In genomic region chr15:96693688-96694087, GRCm38 (mm10) we compare ENCODE assay signal across 11 mouse cellular contexts. TPM values are rescaled to one million over a fixed set of nuclear protein-coding genes. Genes with fewer than 3 reads are reported as not detected.
A peak's percentile ranks its signal among the peaks of the same experiment; 100 is the strongest.
DNase-seq lines count a peak whose midpoint lies in the region; ATAC-seq lines count a peak whose summit lies in the region.
"Had no signal": no experiment of that assay in that cellular context is flagged by ENCODE, and none has a peak within 500 bp of the region (broad histone marks: within the 10 kb centered on the region; RNA-seq: fewer than 3 reads in every experiment).

No protein-coding gene starts in this region.

- no peak overlapping the region for H3K9ac ChIP-seq in hindbrain, embryonic 12.5 days
- H3K9ac ChIP-seq in hindbrain, embryonic 11.5 days (ENCODE audit: low read depth, low read length) = no peak overlapping the region
- peak overlapping the region; percentile 23; the same call in 1 of the 2 replicates for H3K9ac ChIP-seq in heart, embryonic 15.5 days
- H3K9ac ChIP-seq in limb, embryonic 13.5 days = no peak overlapping the region
- H3K9ac ChIP-seq in intestine, embryonic 16.5 days (ENCODE audit: low read depth, low read length) = no peak overlapping the region
- H3K9ac ChIP-seq: embryonic facial prominence, embryonic 12.5 days; liver, embryonic 13.5 days had no signal

- no peak overlapping the region for H3K4me2 ChIP-seq in hindbrain, embryonic 12.5 days (replicated peaks)
- H3K4me2 ChIP-seq in hindbrain, embryonic 11.5 days (replicated peaks; ENCODE audit: low read depth, low read length) = no peak overlapping the region
- H3K4me2 ChIP-seq in heart, embryonic 15.5 days = peak overlapping the region; percentile 70
- H3K4me2 ChIP-seq in limb, embryonic 13.5 days (replicated peaks) = peak overlapping the region; percentile 12; the same call in 1 of the 2 replicates
- no peak overlapping the region for H3K4me2 ChIP-seq in intestine, embryonic 16.5 days (ENCODE audit: low read depth, low read length)
- H3K4me2 ChIP-seq: embryonic facial prominence, embryonic 12.5 days; liver, embryonic 13.5 days had no signal

- no peak for DNase-seq in hindbrain, embryonic 11.5 days (ENCODE audit: low spot score)
- peak; percentile 63 for DNase-seq in NIH3T3 (ENCODE audit: low read depth)
- DNase-seq in spleen, postnatal 4 days (ENCODE audit: low spot score in 2 of 2) = no peak
- no peak for DNase-seq in retina, postnatal 1 day
- DNase-seq: liver, embryonic 13.5 days had no signal

- no peaks in the 10 kb centered on the region for H3K27me3 ChIP-seq in hindbrain, embryonic 12.5 days
- no peaks in the 10 kb centered on the region for H3K27me3 ChIP-seq in hindbrain, embryonic 11.5 days (ENCODE audit: control insufficient read depth, insufficient read depth, low read length)
- no peaks in the 10 kb centered on the region for H3K27me3 ChIP-seq in heart, embryonic 15.5 days
- no peaks in the 10 kb centered on the region for H3K27me3 ChIP-seq in limb, embryonic 13.5 days
- H3K27me3 ChIP-seq in intestine, embryonic 16.5 days (replicated peaks; ENCODE audit: control insufficient read depth, insufficient read depth, low read length) = no peaks in the 10 kb centered on the region
- H3K27me3 ChIP-seq: embryonic facial prominence, embryonic 12.5 days; liver, embryonic 13.5 days had no signal

- WGBS in hindbrain, embryonic 12.5 days = 88% methylated on average over 14 of the region's 14 CpGs
- WGBS in hindbrain, embryonic 11.5 days = 91% methylated on average over 14 of the region's 14 CpGs
- WGBS in heart, embryonic 15.5 days = 34% methylated on average over 14 of the region's 14 CpGs
- 83% methylated on average over 14 of the region's 14 CpGs for WGBS in limb, embryonic 13.5 days
- 73% methylated on average over 14 of the region's 14 CpGs for WGBS in intestine, embryonic 16.5 days

- no peaks in the 10 kb centered on the region for H3K9me3 ChIP-seq in hindbrain, embryonic 12.5 days (replicated peaks)
- no peaks in the 10 kb centered on the region for H3K9me3 ChIP-seq in hindbrain, embryonic 11.5 days (ENCODE audit: control insufficient read depth, low read length)
- H3K9me3 ChIP-seq in heart, embryonic 15.5 days (replicated peaks) = no peaks in the 10 kb centered on the region
- H3K9me3 ChIP-seq in limb, embryonic 13.5 days = no peaks in the 10 kb centered on the region
- no peaks in the 10 kb centered on the region for H3K9me3 ChIP-seq in intestine, embryonic 16.5 days (ENCODE audit: control insufficient read depth, low read length)
- H3K9me3 ChIP-seq: embryonic facial prominence, embryonic 12.5 days; G1E; liver, embryonic 13.5 days had no signal

- H3K4me1 ChIP-seq in hindbrain, embryonic 12.5 days = peaks cover 27% of the 10 kb centered on the region
- peaks cover 4% of the 10 kb centered on the region; the same call in 1 of the 2 replicates for H3K4me1 ChIP-seq in hindbrain, embryonic 11.5 days (replicated peaks; ENCODE audit: control insufficient read depth, insufficient read depth, low read length)
- peaks cover 57% of the 10 kb centered on the region for H3K4me1 ChIP-seq in heart, embryonic 15.5 days (replicated peaks)
- peaks cover 46% of the 10 kb centered on the region for H3K4me1 ChIP-seq in limb, embryonic 13.5 days
- peaks cover 24% of the 10 kb centered on the region for H3K4me1 ChIP-seq in intestine, embryonic 16.5 days (ENCODE audit: control insufficient read depth, insufficient read depth, low read length)

- no peak overlapping the region for H3K4me3 ChIP-seq in hindbrain, embryonic 12.5 days
- no peak overlapping the region for H3K4me3 ChIP-seq in hindbrain, embryonic 11.5 days (ENCODE audit: low read depth, low read length)
- peak overlapping the region; percentile 98 for H3K4me3 ChIP-seq in heart, embryonic 15.5 days
- no peak overlapping the region for H3K4me3 ChIP-seq in limb, embryonic 13.5 days
- no peak overlapping the region for H3K4me3 ChIP-seq in intestine, embryonic 16.5 days (ENCODE audit: low read length)
- H3K4me3 ChIP-seq: embryonic facial prominence, embryonic 12.5 days; liver, embryonic 13.5 days had no signal

- peaks cover 73% of the 10 kb centered on the region for H3K36me3 ChIP-seq in hindbrain, embryonic 12.5 days
- H3K36me3 ChIP-seq in hindbrain, embryonic 11.5 days (ENCODE audit: control insufficient read depth, insufficient read depth, low read length) = peaks cover 47% of the 10 kb centered on the region
- peaks cover 71% of the 10 kb centered on the region for H3K36me3 ChIP-seq in heart, embryonic 15.5 days
- peaks cover 89% of the 10 kb centered on the region for H3K36me3 ChIP-seq in limb, embryonic 13.5 days
- peaks cover 50% of the 10 kb centered on the region for H3K36me3 ChIP-seq in intestine, embryonic 16.5 days (ENCODE audit: control insufficient read depth, insufficient read depth, low read length)

- no peak for ATAC-seq in hindbrain, embryonic 12.5 days (ENCODE audit: low FRiP score)
- no peak for ATAC-seq in hindbrain, embryonic 11.5 days (ENCODE audit: low FRiP score)
- ATAC-seq in heart, embryonic 15.5 days (replicated peaks; ENCODE audit: insufficient number of reproducible peaks, insufficient read depth, low FRiP score, low read depth) = no peak
- no peak for ATAC-seq in limb, embryonic 13.5 days (ENCODE audit: low FRiP score, low read depth)
- no peak for ATAC-seq in intestine, embryonic 16.5 days

- 0 out of 2 replicates have a peak overlapping the region, but pooled peaks have one; percentile 40 for H3K27ac ChIP-seq in hindbrain, embryonic 12.5 days
- H3K27ac ChIP-seq in hindbrain, embryonic 11.5 days (ENCODE audit: low read depth, low read length) = no peak overlapping the region
- peak overlapping the region; percentile 100 for H3K27ac ChIP-seq in heart, embryonic 15.5 days
- H3K27ac ChIP-seq in limb, embryonic 13.5 days = peak overlapping the region; percentile 63; the same call in 1 of the 2 replicates
- no peak overlapping the region for H3K27ac ChIP-seq in intestine, embryonic 16.5 days (ENCODE audit: low read length)
- H3K27ac ChIP-seq: embryonic facial prominence, embryonic 12.5 days; liver, embryonic 13.5 days had no signal

RNA-seq across cellular contexts. Expression of gene Slc38a2, which starts 5.8 kb away (rescaled TPM):
- 184 and 192 TPM in 2 replicates for polyA plus RNA-seq in hindbrain, embryonic 12.5 days (2016; fragmentation: Nextera tagmentation; extraction: Ambion mirVana)
- polyA plus RNA-seq in hindbrain, embryonic 11.5 days (2014; fragmentation: Nextera tagmentation; extraction: Ambion mirVana) = 209 and 224 TPM in 2 replicates
- polyA plus RNA-seq in heart, embryonic 15.5 days (2015; fragmentation: Nextera tagmentation; extraction: Ambion mirVana) = 158 and 170 TPM in 2 replicates
- polyA plus RNA-seq in limb, embryonic 13.5 days (2015; fragmentation: Nextera tagmentation; extraction: Ambion mirVana) = 157 and 165 TPM in 2 replicates
- polyA plus RNA-seq in intestine, embryonic 16.5 days (2015; fragmentation: Nextera tagmentation; extraction: Ambion mirVana) = 74.2 and 78.7 TPM in 2 replicates

RNA-seq across cellular contexts. Expression of gene Slc38a1, which starts 51.0 kb away (rescaled TPM):
- 152 and 155 TPM in 2 replicates for polyA plus RNA-seq in hindbrain, embryonic 12.5 days (2016; fragmentation: Nextera tagmentation; extraction: Ambion mirVana)
- polyA plus RNA-seq in hindbrain, embryonic 11.5 days (2014; fragmentation: Nextera tagmentation; extraction: Ambion mirVana) = 133 and 149 TPM in 2 replicates
- 66.1 and 67.8 TPM in 2 replicates for polyA plus RNA-seq in heart, embryonic 15.5 days (2015; fragmentation: Nextera tagmentation; extraction: Ambion mirVana)
- polyA plus RNA-seq in limb, embryonic 13.5 days (2015; fragmentation: Nextera tagmentation; extraction: Ambion mirVana) = 94.5 and 95.9 TPM in 2 replicates
- 111 and 116 TPM in 2 replicates for polyA plus RNA-seq in intestine, embryonic 16.5 days (2015; fragmentation: Nextera tagmentation; extraction: Ambion mirVana)
- polyA plus RNA-seq: G1E had no signal

Comparison
In these comparisons a context has a peak if more than half of its experiments do, and no peak if none do; other contexts are left out.
1. H3K27ac ChIP-seq: peak in hindbrain, embryonic 12.5 days (single experiment), heart, embryonic 15.5 days (single experiment) and limb, embryonic 13.5 days (single experiment); none in hindbrain, embryonic 11.5 days (single experiment) and intestine, embryonic 16.5 days (single experiment).
2. H3K4me2 ChIP-seq: peak in heart, embryonic 15.5 days (single experiment) and limb, embryonic 13.5 days (single experiment); none in hindbrain, embryonic 12.5 days (single experiment), hindbrain, embryonic 11.5 days (single experiment) and intestine, embryonic 16.5 days (single experiment).